Mouse (Mus musculus) limb, embryonic 14.5 days (tissue): ENCODE results near the gene Lcmt1. TPM values are rescaled to one million over a fixed set of nuclear protein-coding genes. Genes with fewer than 3 reads are reported as not detected.

ENCODE experiments used
- ATAC-seq: fragments of 200-750 bp; cut with Nextera tagmentation; 2 replicates; pipeline ENCODE4 v1.8.0; 2017; ENCODE audit warnings: low read depth, moderate number of reproducible peaks, moderate TSS enrichment; ENCODE audit not compliant: low FRiP score
- DNase-seq: peaks from one replicate; pipeline ENCODE4 v3.0.0-alpha.2; 2015; ENCODE audit warnings: low spot score
- H3K27ac ChIP-seq: fragments of 300-500 bp; sonication (generic); replicated peaks from 2 replicates; pipeline ENCODE4 v1.5.1; 2014; ENCODE audit warnings: low read depth, mild to moderate bottlenecking, low read length, moderate library complexity, mixed read lengths
- H3K27me3 ChIP-seq: fragments of 300-500 bp; sonication (generic); 2 replicates; pipeline ENCODE4 v1.6.1; 2014; ENCODE audit warnings: low read length, mixed read lengths; ENCODE audit not compliant: control insufficient read depth, insufficient read depth
- H3K36me3 ChIP-seq: fragments of 300-500 bp; sonication (generic); 2 replicates; pipeline ENCODE4 v1.6.1; 2014; ENCODE audit warnings: mild to moderate bottlenecking, low read length, moderate library complexity, mixed read lengths; ENCODE audit not compliant: control insufficient read depth, insufficient read depth
- H3K4me1 ChIP-seq: fragments of 300-500 bp; sonication (generic); 2 replicates; pipeline ENCODE4 v1.6.1; 2014; ENCODE audit warnings: antibody characterized with exemption, low read length, mixed read lengths; ENCODE audit not compliant: control insufficient read depth, insufficient read depth
- H3K4me2 ChIP-seq: fragments of 300-500 bp; sonication (generic); replicated peaks from 2 replicates; pipeline ENCODE4 v1.6.1; 2014; ENCODE audit warnings: low read depth, mild to moderate bottlenecking, low read length, moderate library complexity; ENCODE audit not compliant: severe bottlenecking
- H3K4me3 ChIP-seq: fragments of 300-500 bp; sonication (generic); replicated peaks from 2 replicates; pipeline ENCODE4 v1.5.1; 2014; ENCODE audit warnings: low read length
- H3K9ac ChIP-seq: fragments of 300-500 bp; sonication (generic); 2 replicates; pipeline ENCODE4 v1.6.1; 2014; ENCODE audit warnings: mild to moderate bottlenecking, low read depth, low read length, moderate library complexity; ENCODE audit not compliant: severe bottlenecking
- H3K9me3 ChIP-seq: fragments of 300-500 bp; sonication (generic); 2 replicates; pipeline ENCODE4 v1.6.1; 2016; ENCODE audit warnings: low read length; ENCODE audit not compliant: control insufficient read depth
- POLR2A ChIP-seq: fragments of 200-500 bp; IDR thresholded peaks from 2 replicates; pipeline ENCODE4 v1.8.0; 2012; ENCODE audit warnings: inconsistent platforms, mild to moderate bottlenecking, moderate library complexity, borderline replicate concordance; ENCODE audit not compliant: insufficient read depth, insufficient read length; ENCODE audit errors: extremely low read depth
- WGBS: fragments of 180-500 bp; shearing (Covaris S2); extraction: QIAGEN DNeasy Blood & Tissue Kit; methylation state at CpG from one replicate; pipeline ENCODE4 v1.1.7; 2014; 5-methylcytosine and 5-hydroxymethylcytosine counted together
- polyA plus RNA-seq, 2 experiments: library from polyadenylated mRNA; depleted of rRNA in 1 of 2; stranded (reverse) in 1 of 2; unstranded in 1 of 2; fragments of >200 nt; fragmentation: Nextera tagmentation in 1 of 2; extraction: Ambion mirVana in 1 of 2; gene quantifications; 2 replicates each; pipeline versions ENCODE4 v1.2.1 to v1.2.3; 2012 to 2014

Lcmt1 gene
- polyA plus RNA-seq (2012; rRNA removed), result 35.2 and 36.0 TPM in 2 replicates
- polyA plus RNA-seq (2014; fragmentation: Nextera tagmentation; extraction: Ambion mirVana), result 44.2 and 50.0 TPM in 2 replicates

GRCm38 (mm10) chr7:123369759-123370481 lies at the start of gene Lcmt1, which contains the start of gene Arhgap17:
Gene Lcmt1, plus strand, starts transcription at chr7:123369784.
Gene Arhgap17, minus strand, starts transcription at chr7:123369915.
- peak; percentile 98 for ATAC-seq
- Histone ChIP-seq H3K9ac (peak within 1 kb of the TSS; percentile 84), H3K4me2 (peak within 1 kb of the TSS; percentile 76), H3K27me3 (no peaks in the 10 kb centered on the region), H3K4me3 (peak within 1 kb of the TSS; percentile 79), H3K27ac (peak within 1 kb of the TSS; percentile 93), H3K4me1 (peaks cover 25% of the 10 kb centered on the region), H3K9me3 (no peaks in the 10 kb centered on the region), H3K36me3 (no peaks in the 10 kb centered on the region)
- DNase-seq, result peak; percentile 96
- under 1% methylated on average over 62 of the region's 64 CpGs for WGBS
- TF ChIP-seq POLR2A, result peak; percentile 49; the same call in 1 of the 2 replicates

GRCm38 (mm10) chr7:123322452-123323121 lies 47.0 kb upstream of the Lcmt1 start:
- WGBS, result 86% methylated on average over 13 of the region's 13 CpGs
- Histone ChIP-seq H3K36me3 (peaks cover 61% of the 10 kb centered on the region), H3K9me3 (no peaks in the 10 kb centered on the region), H3K4me1 (no peaks in the 10 kb centered on the region), H3K27ac (no peak overlapping the region), H3K9ac (no peak overlapping the region), H3K27me3 (no peaks in the 10 kb centered on the region), H3K4me3 (no peak overlapping the region), H3K4me2 (no peak overlapping the region)
- ATAC-seq (no peak), DNase-seq (no peak)
- TF ChIP-seq POLR2A, result no peak

- ATAC-seq, result no peak
These were observed 46.2 kb upstream of the Lcmt1 start for GRCm38 (mm10) chr7:123323388-123323787.

GRCm38 (mm10) chr7:123324105-123324504 lies 45.5 kb upstream of the Lcmt1 start:
- WGBS, result 94% methylated on average over 1 of the region's 1 CpGs
- Histone ChIP-seq H3K4me3 (no peak overlapping the region), H3K36me3 (peaks cover 60% of the 10 kb centered on the region), H3K9ac (no peak overlapping the region), H3K27me3 (no peaks in the 10 kb centered on the region), H3K9me3 (no peaks in the 10 kb centered on the region), H3K4me1 (peaks cover 3% of the 10 kb centered on the region), H3K4me2 (no peak overlapping the region), H3K27ac (no peak overlapping the region)
- TF ChIP-seq POLR2A, result no peak
- no peak for DNase-seq
- ATAC-seq, result no peak

More at GRCm38 (mm10) chr7:123323388-123323787, 46.2 kb upstream of the Lcmt1 start:
- no peak for TF ChIP-seq POLR2A
- H3K27ac ChIP-seq, result no peak overlapping the region
- no peaks in the 10 kb centered on the region for H3K9me3 ChIP-seq
- peaks cover 60% of the 10 kb centered on the region for H3K36me3 ChIP-seq
- no peak overlapping the region for H3K4me2 ChIP-seq
- no peak for DNase-seq
- H3K4me1 ChIP-seq, result peaks cover 3% of the 10 kb centered on the region
- 81% methylated on average over 2 of the region's 2 CpGs for WGBS
- no peak overlapping the region for H3K4me3 ChIP-seq
- H3K9ac ChIP-seq, result no peak overlapping the region
- H3K27me3 ChIP-seq, result no peaks in the 10 kb centered on the region

GRCm38 (mm10) chr7:123326062-123326461 lies 43.5 kb upstream of the Lcmt1 start:
- 94% methylated on average over 5 of the region's 5 CpGs for WGBS
- no peak for DNase-seq
- H3K9ac ChIP-seq, result no peak overlapping the region
- no peak for ATAC-seq
- H3K36me3 ChIP-seq, result peaks cover 45% of the 10 kb centered on the region
- TF ChIP-seq POLR2A, result no peak
- H3K27ac ChIP-seq, result no peak overlapping the region
- H3K27me3 ChIP-seq, result no peaks in the 10 kb centered on the region
- no peak overlapping the region for H3K4me3 ChIP-seq
- peaks cover 3% of the 10 kb centered on the region for H3K4me1 ChIP-seq
- no peaks in the 10 kb centered on the region for H3K9me3 ChIP-seq
- no peak overlapping the region for H3K4me2 ChIP-seq
